Mouse (Mus musculus): Measurements from ENCODE around the gene Azin2.

Gene Azin2

DNA sequence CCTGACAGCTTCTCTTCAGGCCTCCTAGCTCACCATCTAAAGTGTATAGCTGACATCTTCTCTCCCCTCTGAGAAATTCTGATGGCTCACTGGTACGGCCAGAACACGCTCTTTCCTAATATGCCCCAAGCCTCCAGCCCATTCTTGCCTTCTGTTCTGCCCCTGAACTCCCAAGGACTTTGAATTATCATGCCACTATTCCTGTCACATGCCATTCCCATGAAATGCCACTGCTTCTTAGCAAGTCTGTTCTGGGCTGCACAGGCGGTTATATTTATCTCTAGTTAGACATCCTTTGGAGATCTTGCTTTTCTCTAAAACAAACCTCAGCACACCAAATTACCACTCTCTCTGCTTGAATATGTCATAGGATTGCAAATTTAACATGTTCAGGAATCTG is 38.6 kb downstream of the Azin2 start:
- TF ChIP-seq GATA4 (IDR thresholded peaks at IDR 0.05; ENCODE audit: insufficient replicate concordance, low read length) = no peak

DNA sequence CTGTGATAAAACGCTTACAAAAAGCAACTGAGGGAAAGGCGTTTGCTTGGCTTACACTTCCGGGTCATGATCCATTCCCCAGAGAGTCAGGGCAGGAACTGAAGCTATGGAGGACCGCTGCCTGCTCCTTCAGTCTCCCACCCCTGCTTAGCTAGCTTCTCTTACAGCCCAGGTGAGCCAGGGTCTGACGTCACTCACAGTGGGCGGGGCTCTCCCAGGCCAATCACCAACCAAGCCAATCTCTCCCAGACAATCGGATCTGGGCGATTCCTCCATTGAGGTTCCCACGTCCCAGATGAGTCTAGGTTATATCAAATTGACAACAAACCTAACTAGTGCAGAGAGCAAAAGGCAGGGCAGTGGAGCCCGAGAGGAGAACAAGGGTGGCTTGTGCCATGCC is 43.1 kb downstream of the Azin2 start:
- no peak for TF ChIP-seq GATA4 (IDR thresholded peaks at IDR 0.05; ENCODE audit: insufficient replicate concordance, low read length)

DNA sequence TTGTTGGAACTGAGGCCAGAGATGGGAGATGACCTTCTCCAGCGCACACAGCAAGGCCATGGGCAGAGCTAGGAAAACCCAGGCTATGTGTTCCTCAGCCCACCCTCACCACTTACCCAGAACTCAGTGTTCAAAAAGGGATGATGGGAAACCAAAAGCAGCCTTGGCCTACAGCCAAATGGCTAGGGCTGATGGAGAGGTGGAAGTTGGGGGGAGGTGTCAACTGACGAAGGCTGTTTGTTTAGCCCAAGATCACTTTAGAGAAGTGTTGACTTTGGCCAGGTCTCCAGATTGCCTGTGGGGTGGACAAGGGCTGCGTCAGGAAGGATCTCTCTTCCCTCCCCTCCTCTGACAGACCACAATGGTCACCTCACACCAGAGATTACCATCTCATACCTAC is 44.1 kb downstream of the Azin2 start:
- no peak for TF ChIP-seq GATA4 (IDR thresholded peaks at IDR 0.05; ENCODE audit: insufficient replicate concordance, low read length)

DNA sequence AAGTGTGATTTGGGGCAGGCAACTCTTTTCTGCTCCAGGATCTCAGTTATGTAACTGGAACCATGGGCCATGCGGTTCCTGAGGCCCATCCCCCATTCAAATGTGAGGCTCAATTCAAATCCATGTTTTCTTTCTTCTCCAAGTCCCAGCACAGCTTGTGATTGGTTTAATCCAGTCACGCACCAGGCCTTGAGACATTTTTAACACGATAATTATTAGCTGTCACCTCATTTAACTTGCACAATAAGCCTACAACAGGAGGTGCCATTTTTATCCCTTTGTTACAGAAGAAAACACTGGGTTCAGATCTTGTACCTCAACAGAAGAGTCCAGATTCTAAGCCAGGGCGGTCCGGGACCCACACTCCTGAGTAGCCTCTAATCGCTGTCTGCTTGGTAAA is 44.5 kb downstream of the Azin2 start:
- TF ChIP-seq GATA4 (IDR thresholded peaks at IDR 0.05; ENCODE audit: insufficient replicate concordance, low read length) = no peak

DNA sequence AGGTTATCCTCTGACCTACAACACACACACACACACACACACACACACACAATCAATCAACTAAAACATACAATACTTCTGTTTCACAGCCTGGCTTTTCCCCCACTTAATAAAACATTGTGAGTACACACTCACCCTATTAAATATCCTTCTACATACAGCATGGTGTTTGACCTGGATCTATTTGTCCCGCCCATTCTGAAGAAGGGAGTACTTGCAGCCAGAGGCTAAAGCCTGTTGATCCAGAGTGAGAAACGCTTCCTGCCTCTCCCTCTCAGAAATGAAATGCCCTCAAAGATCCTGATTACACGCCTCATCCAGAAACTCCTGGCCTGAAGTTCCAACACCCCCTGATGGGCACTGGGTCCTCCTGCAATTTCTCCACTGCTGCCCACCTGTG is 45.1 kb downstream of the Azin2 start:
- no peak for TF ChIP-seq GATA4 (IDR thresholded peaks at IDR 0.05; ENCODE audit: insufficient replicate concordance, low read length)

DNA sequence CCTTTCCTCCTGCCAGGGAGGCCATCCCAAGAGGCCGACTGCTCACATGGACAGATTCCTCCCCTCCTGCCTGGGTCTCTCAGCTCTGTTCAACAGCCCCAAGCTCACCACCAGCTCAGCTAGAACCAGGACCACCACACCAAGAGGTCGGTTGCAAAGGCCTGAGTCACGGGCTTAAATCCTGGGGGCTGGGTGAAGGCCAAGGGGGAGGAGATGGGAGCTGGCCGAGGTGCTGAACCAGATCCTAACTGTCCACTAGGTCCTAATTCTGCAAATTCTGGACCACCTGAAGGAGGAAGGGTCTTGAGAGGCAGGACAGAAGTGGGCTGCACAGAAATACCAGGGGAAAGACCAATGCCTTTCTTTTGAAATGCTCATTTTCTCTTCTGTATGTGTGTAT is 48.4 kb downstream of the Azin2 start:
- TF ChIP-seq GATA4 (IDR thresholded peaks at IDR 0.05; ENCODE audit: insufficient replicate concordance, low read length) = no peak

DNA sequence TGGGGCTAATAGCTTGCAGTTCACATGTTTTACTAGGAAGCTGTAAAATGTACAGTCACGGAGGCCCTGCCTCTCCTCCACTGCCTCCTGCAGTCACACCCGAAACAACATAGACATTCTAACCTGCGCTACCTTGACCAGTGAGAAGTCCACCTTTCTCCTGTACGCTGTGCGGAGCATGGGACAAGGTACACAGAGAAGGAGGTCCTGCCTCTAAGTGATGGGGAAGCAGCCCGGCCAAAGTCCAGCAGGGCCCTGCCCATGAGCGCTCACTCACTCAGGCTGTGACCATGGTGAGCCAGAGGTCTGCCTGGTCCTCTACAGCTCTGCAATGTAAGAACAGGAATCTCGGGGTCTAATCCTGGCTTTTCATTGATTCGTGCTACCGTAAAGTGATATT is 50.2 kb downstream of the Azin2 start:
- TF ChIP-seq GATA4 (IDR thresholded peaks at IDR 0.05; ENCODE audit: insufficient replicate concordance, low read length) = no peak

DNA sequence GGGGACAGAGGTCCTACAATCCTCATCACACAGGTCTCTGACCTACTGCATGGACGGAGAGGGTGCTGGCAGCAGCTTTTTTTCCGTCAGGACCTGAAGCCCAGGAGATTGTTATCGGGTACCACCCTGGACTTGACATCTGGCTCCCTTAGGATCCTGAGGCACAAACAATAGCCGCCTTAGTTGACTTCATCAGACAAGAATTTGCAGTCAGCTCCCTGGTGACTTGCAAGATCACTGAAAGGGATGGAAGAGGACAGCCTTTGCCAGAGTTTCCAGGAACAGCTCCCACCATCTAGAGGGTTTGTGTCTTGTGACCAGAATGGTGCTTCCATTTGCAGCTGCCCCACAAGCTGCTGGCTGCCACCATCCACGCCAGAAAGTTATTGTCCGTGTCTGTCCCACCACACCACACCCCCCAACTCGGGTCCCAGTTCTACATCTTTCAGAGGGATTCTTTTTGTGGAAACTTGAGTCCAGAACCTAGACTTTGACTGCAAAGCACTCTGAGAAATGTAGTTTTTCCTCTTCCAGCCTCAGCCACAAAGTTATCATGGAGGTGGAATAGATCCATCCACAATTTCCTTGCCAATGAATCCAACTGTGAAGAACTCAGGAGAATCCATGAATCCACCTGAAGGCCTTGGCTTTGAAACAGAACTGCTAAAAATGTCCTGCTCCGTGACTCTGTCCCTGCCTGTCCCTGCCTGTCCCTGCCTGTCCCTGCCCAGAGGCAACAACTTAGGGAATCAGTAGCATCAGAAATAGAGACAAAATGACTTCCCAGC is 51.8 kb downstream of the Azin2 start:
- TF ChIP-seq GATA4 (IDR thresholded peaks at IDR 0.05; ENCODE audit: insufficient replicate concordance, low read length) = no peak

DNA sequence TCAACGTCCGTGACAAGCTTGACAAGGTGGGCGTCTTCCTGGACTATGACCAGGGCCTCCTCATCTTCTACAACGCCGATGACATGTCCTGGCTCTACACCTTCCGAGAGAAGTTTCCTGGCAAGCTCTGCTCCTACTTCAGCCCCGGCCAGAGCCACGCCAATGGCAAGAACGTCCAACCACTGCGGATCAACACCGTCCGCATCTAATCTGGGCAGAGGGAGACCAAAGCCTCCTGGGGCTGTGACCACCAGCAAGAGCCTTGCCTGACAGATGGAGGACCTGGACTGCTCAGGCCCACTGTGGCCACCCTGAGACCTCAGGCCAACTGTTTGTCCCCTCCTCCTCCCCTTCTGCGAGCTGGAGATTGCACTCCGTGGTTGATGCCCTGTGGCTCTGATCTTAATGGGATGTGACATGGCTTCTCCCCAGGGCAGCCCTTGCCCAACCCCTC is 52.8 kb downstream of the Azin2 start:
- TF ChIP-seq GATA4 (IDR thresholded peaks at IDR 0.05; ENCODE audit: insufficient replicate concordance, low read length) = no peak

DNA sequence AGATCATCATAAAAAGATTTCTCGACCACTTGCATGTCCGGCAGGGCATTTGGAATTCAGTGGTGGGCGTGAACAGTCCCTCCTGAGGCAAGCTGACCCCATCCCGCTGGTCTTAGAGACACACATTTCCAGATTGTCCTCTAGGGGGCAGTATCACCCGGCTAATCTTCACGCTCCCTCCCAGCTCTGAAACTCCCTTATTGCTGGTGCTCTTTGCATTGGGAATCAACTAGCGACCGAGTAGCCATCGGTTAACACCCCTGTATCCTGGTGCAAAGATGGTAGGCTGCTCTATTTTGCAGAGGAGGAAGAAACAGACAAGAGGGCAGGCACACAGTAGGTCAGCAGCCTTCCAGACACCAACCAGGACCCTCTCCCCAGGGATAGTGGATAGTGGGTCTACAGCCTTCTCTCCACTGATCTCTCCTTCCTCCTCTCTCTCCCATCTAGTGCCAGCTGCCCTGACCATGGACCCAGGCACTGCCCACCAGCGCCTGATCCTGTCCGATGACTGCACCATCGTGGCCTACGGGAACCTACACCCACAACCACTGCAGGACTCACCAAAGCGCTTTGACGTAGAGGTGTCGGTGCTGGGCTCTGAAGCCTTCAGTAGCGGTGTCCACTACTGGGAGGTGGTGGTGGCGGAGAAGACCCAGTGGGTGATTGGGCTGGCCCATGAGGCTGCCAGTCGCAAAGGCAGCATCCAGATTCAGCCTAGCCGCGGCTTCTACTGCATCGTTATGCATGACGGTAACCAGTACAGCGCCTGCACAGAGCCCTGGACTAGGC is 53.5 kb downstream of the Azin2 start:
- no peak for TF ChIP-seq GATA4 (IDR thresholded peaks at IDR 0.05; ENCODE audit: insufficient replicate concordance, low read length)

DNA sequence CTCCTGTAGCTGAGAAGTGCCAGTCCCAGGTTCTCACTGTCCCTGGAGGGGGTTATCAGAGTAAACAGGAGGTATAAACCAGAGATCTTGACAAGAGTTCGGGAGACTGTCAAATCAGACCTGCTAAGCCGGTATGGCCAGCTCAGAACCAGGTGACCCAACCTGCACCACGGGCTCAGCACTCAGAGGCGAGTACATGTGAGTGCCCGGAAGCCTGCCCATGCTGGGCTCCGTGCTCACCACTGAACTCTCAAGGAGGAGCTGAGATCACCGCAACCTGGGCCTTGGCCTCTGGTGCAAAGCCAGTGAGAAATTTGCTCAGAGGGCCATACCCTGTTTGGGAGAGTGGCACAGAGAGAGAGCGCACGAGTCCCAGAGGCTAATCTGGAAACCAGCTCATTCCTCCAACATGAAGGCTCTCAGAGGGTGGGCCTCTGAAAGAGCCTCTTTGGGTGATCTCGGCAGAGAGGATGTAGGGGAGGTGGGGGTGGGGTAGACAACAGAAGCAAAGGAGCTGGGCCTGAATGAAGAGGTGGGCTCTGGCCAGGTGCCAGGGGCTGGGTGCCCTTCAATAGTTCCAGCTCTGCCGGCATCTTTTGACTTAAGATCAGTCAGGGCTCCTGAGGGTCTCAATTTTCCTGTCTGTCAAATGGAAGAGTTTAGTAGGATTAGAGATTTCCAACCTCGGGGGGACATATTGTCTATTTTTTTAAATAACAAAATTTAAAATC is 54.8 kb downstream of the Azin2 start:
- no peak for TF ChIP-seq GATA4 (IDR thresholded peaks at IDR 0.05; ENCODE audit: insufficient replicate concordance, low read length)

DNA sequence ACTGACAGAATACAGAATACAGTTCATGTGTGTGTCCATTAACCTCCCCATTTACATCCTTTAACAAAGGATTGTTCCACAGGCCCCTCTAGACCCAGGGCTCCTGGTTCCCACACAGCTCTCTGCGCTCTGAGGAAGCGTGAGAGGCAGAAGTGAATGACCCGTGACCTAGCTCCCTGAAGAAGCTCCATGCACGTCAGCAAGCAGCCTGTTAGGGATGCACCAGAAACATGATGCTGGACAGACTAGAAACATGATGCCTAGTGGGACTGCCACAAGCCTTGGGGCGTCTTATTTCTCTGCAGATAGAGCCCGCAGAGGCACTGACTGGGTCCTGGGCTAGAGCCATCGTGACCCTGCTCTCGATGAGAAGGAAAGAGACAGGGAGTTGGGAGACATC is 55.5 kb downstream of the Azin2 start:
- no peak for TF ChIP-seq GATA4 (IDR thresholded peaks at IDR 0.05; ENCODE audit: insufficient replicate concordance, low read length)

DNA sequence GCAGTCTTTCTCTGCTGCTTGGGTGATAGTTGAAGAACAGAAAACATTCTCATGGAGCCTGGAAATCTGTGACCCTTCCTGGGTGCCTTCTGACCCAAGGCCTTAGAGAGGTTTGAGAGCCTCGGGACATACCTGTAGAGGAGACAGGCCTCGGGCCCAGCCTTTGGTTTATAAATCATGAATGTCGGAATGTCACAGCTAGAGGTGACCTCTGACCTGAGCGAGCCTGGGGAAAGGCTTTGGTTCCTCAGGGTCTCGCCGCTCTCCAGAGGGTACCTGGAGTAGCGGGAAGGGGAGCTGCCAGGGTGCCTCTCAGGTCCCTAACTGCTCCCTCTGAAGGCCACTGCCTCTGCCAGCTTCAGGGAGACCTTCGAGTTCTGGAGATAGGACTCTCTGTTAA is 57.0 kb downstream of the Azin2 start:
- no peak for TF ChIP-seq GATA4 (IDR thresholded peaks at IDR 0.05; ENCODE audit: insufficient replicate concordance, low read length)

DNA sequence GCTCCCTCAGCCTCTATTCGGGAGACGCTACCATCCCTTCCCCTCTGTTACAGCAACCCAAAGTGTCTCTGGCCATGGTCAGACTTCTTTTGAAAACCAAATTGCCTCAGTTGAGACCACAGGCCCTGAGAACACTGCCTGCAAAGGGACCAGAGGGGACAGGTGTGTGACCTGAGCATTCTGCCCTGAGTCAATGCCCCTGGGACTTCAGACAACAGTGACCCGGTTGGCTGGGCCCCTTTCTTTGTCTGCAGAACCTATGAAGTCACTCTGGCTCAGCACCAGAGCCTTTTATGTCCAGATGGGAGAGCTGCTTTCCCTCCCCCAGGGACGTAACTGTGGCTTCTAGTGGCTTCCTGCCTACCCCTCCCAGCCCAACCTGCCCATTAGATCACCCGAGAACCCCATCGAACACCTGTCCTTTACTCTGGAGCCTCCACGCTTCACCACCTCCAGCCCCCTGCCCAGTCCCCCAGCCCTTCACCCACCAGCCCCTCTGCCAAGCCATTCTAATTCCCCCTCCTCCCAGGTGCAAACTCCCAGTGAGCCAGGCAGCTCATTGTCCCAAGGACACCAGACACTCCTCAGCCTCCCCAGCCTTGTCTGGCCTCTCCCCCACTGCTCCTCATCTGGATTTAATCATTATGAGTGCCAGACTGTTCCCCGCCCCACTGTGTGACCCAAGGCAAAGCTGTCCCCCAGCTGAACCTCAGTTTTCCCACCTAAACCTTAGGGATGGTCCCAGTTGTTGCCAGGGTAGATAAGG is 58.0 kb downstream of the Azin2 start:
- no peak for TF ChIP-seq GATA4 (IDR thresholded peaks at IDR 0.05; ENCODE audit: insufficient replicate concordance, low read length)

DNA sequence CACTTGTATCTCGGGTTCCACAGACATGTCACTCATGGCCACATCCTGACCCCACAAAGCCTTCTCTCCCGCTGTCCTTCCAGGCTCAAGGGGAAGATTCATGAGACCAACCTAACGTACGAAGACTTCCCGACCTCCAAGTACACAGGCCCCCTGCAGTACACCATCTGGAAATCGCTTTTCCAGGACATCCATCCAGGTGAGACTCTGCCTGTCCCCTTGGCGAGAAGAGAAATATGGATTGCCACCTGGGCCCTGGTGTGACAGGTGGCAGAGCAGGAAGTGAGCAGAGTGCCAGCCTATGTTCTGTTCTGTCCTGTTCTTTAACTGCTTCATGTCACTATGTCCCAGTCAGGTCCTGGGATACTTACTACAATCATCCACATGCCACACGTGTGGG is 59.9 kb downstream of the Azin2 start:
- TF ChIP-seq GATA4 (IDR thresholded peaks at IDR 0.05; ENCODE audit: insufficient replicate concordance, low read length) = no peak

Measured in liver, adult (tissue).